ENCODE assay signal across 24 mouse cellular contexts in genomic region chr13:44067244-44067643, GRCm38 (mm10).
DNase-seq lines count a peak whose midpoint lies in the region; ATAC-seq and TF ChIP-seq lines count a peak whose summit lies in the region.
"Had no signal": no experiment of that assay in that cellular context is flagged by ENCODE, and none has a peak within 500 bp of the region (broad histone marks: within the 10 kb centered on the region; RNA-seq: fewer than 3 reads in every experiment).

No protein-coding gene starts in this region.

- WGBS in heart, embryonic 10.5 days = 56% methylated on average over 2 of the region's 2 CpGs
- WGBS in liver, adult 2 months = 77% methylated on average over 2 of the region's 2 CpGs
- 55% methylated on average over 2 of the region's 2 CpGs for WGBS in liver, embryonic 12.5 days (ENCODE audit: insufficient replicate concordance)
- 63% methylated on average over 2 of the region's 2 CpGs for WGBS in heart, embryonic 13.5 days
- 69% methylated on average over 2 of the region's 2 CpGs for WGBS in heart, embryonic 15.5 days

- H3K36me3 ChIP-seq in heart, embryonic 10.5 days = no peaks in the 10 kb centered on the region
- H3K36me3 ChIP-seq in liver, adult 2 months (ENCODE audit: control insufficient read depth, insufficient read depth, low read length) = no peaks in the 10 kb centered on the region
- no peaks in the 10 kb centered on the region for H3K36me3 ChIP-seq in liver, embryonic 12.5 days
- H3K36me3 ChIP-seq in heart, embryonic 13.5 days = no peaks in the 10 kb centered on the region
- H3K36me3 ChIP-seq in heart, embryonic 15.5 days = no peaks in the 10 kb centered on the region
- H3K36me3 ChIP-seq: embryonic facial prominence, embryonic 13.5 days; forebrain, embryonic 12.5 days; hindbrain, embryonic 12.5 days; limb, embryonic 12.5 days; liver, embryonic 13.5 days; lung, embryonic 15.5 days had no signal

- peaks cover 54% of the 10 kb centered on the region for H3K4me1 ChIP-seq in heart, embryonic 10.5 days
- H3K4me1 ChIP-seq in liver, adult 2 months (ENCODE audit: control insufficient read depth, insufficient read depth, low read length) = peaks cover 13% of the 10 kb centered on the region
- H3K4me1 ChIP-seq in liver, embryonic 12.5 days = peaks cover 24% of the 10 kb centered on the region
- H3K4me1 ChIP-seq in heart, embryonic 13.5 days = peaks cover 58% of the 10 kb centered on the region
- peaks cover 45% of the 10 kb centered on the region for H3K4me1 ChIP-seq in heart, embryonic 15.5 days (replicated peaks)

- H3K9ac ChIP-seq in liver, adult 2 months (ENCODE audit: low read depth, low read length) = no peak overlapping the region
- H3K9ac ChIP-seq in liver, embryonic 12.5 days = no peak overlapping the region
- no peak overlapping the region for H3K9ac ChIP-seq in heart, embryonic 13.5 days
- no peak overlapping the region for H3K9ac ChIP-seq in heart, embryonic 15.5 days
- H3K9ac ChIP-seq: embryonic facial prominence, embryonic 13.5 days; forebrain, embryonic 12.5 days; hindbrain, embryonic 12.5 days; limb, embryonic 12.5 days; liver, embryonic 13.5 days; lung, embryonic 15.5 days had no signal

- no peak for TF ChIP-seq CTCF in liver, adult 2 months (IDR thresholded peaks at IDR 0.05; ENCODE audit: low read depth, low read length)

- peak overlapping the region; percentile 88 for H3K27ac ChIP-seq in heart, embryonic 10.5 days
- H3K27ac ChIP-seq in liver, adult 2 months (replicated peaks; ENCODE audit: insufficient read depth, low read depth, low read length) = peak overlapping the region; percentile 48; the same call in 1 of the 2 replicates
- no peak overlapping the region for H3K27ac ChIP-seq in liver, embryonic 12.5 days
- H3K27ac ChIP-seq in heart, embryonic 13.5 days (replicated peaks) = peak overlapping the region; percentile 89; the same call in 1 of the 2 replicates
- peak overlapping the region; percentile 92 for H3K27ac ChIP-seq in heart, embryonic 15.5 days
- H3K27ac ChIP-seq: embryonic facial prominence, embryonic 13.5 days; forebrain, embryonic 12.5 days; hindbrain, embryonic 12.5 days; limb, embryonic 12.5 days; liver, embryonic 13.5 days; lung, embryonic 15.5 days had no signal

- no peak overlapping the region for H3K4me3 ChIP-seq in heart, embryonic 10.5 days
- no peak overlapping the region for H3K4me3 ChIP-seq in liver, adult 2 months (ENCODE audit: insufficient read depth, low read depth, low read length)
- no peak overlapping the region for H3K4me3 ChIP-seq in liver, embryonic 12.5 days
- H3K4me3 ChIP-seq in heart, embryonic 13.5 days = no peak overlapping the region
- no peak overlapping the region for H3K4me3 ChIP-seq in heart, embryonic 15.5 days
- H3K4me3 ChIP-seq: embryonic facial prominence, embryonic 13.5 days; erythroblast, embryonic 14.5 days; forebrain, embryonic 12.5 days; hindbrain, embryonic 12.5 days; limb, embryonic 12.5 days; liver, embryonic 13.5 days; lung, embryonic 15.5 days; megakaryocyte, embryonic 14.5 days had no signal

- H3K4me2 ChIP-seq in liver, embryonic 12.5 days = no peak overlapping the region
- no peak overlapping the region for H3K4me2 ChIP-seq in heart, embryonic 13.5 days
- H3K4me2 ChIP-seq in heart, embryonic 15.5 days = no peak overlapping the region
- H3K4me2 ChIP-seq: embryonic facial prominence, embryonic 13.5 days; forebrain, embryonic 12.5 days; hindbrain, embryonic 12.5 days; limb, embryonic 12.5 days; liver, embryonic 13.5 days; lung, embryonic 15.5 days had no signal

- no peaks in the 10 kb centered on the region for H3K27me3 ChIP-seq in heart, embryonic 10.5 days (ENCODE audit: insufficient read depth, poor library complexity, severe bottlenecking)
- no peaks in the 10 kb centered on the region for H3K27me3 ChIP-seq in liver, adult 2 months (ENCODE audit: control insufficient read depth, insufficient read depth, low read length)
- 0 out of 2 replicates have a peak, but pooled peaks cover 8% of the 10 kb centered on the region for H3K27me3 ChIP-seq in liver, embryonic 12.5 days (replicated peaks)
- no peaks in the 10 kb centered on the region for H3K27me3 ChIP-seq in heart, embryonic 13.5 days (replicated peaks)
- H3K27me3 ChIP-seq in heart, embryonic 15.5 days = no peaks in the 10 kb centered on the region
- H3K27me3 ChIP-seq: limb, embryonic 12.5 days; liver, embryonic 13.5 days; lung, embryonic 15.5 days; megakaryocyte, embryonic 14.5 days had no signal

- no peak for ATAC-seq in liver, embryonic 12.5 days
- no peak for ATAC-seq in heart, embryonic 13.5 days (ENCODE audit: extremely low read depth, insufficient number of reproducible peaks, low FRiP score, low TSS enrichment)
- peak; percentile 44; the same call in 1 of the 2 replicates for ATAC-seq in heart, embryonic 15.5 days (replicated peaks; ENCODE audit: insufficient number of reproducible peaks, insufficient read depth, low FRiP score, low read depth)
- ATAC-seq: intestine, postnatal 0 days had no signal

- DNase-seq in heart, embryonic 10.5 days (ENCODE audit: low spot score) = no peak
- no peak for DNase-seq in heart, postnatal 14 days
- DNase-seq in liver, adult 2 months (ENCODE audit: extremely low read depth, low read depth, low spot score) = no peak
- no peak for DNase-seq in cerebellum, adult 18-20 months
- DNase-seq: adrenal gland, adult 2 months; cerebellum, adult 2 months; cerebellum, postnatal 25 days; embryo, embryonic 11 days; kidney, postnatal 4 days; liver, embryonic 13.5 days; midbrain, embryonic 14.5 days; thymus, adult 18-20 months; thymus, postnatal 4 days had no signal

- H3K9me3 ChIP-seq in heart, embryonic 10.5 days = no peaks in the 10 kb centered on the region
- no peaks in the 10 kb centered on the region for H3K9me3 ChIP-seq in liver, embryonic 12.5 days (replicated peaks)
- no peaks in the 10 kb centered on the region for H3K9me3 ChIP-seq in heart, embryonic 13.5 days
- H3K9me3 ChIP-seq in heart, embryonic 15.5 days (replicated peaks) = no peaks in the 10 kb centered on the region
- H3K9me3 ChIP-seq: embryonic facial prominence, embryonic 13.5 days; forebrain, embryonic 12.5 days; hindbrain, embryonic 12.5 days; limb, embryonic 12.5 days; liver, embryonic 13.5 days; lung, embryonic 15.5 days; megakaryocyte, embryonic 14.5 days had no signal

- TF ChIP-seq POLR2A in liver, adult 2 months (IDR thresholded peaks at IDR 0.05; ENCODE audit: extremely low read depth, insufficient read depth, low read length) = no peak

- H3K79me2 ChIP-seq in liver, adult 2 months (ENCODE audit: control insufficient read depth, insufficient read depth, low read length) = no peaks in the 10 kb centered on the region

- intact Hi-C loops in heart, postnatal 14 days (cut with DNase I) = no loop called here
